Mouse (Mus musculus) heart, embryonic 10.5 days (tissue): Measurements from ENCODE around the gene Gm8356. TPM values are rescaled to one million over a fixed set of nuclear protein-coding genes. Genes with fewer than 3 reads are reported as not detected.
"Not testable (repeated sequence)": the region's sequence is repeated elsewhere in the genome, so short reads cannot be mapped to it uniquely, and the experiment has no call there.

ENCODE experiments used
- DNase-seq: peaks from one replicate; pipeline ENCODE4 v3.0.0-alpha.2; 2017; ENCODE audit warnings: low spot score
- H3K27ac ChIP-seq: fragments of 300-500 bp; sonication (generic); 2 replicates; pipeline ENCODE4 v1.5.1; 2016; ENCODE audit warnings: mild to moderate bottlenecking
- H3K27me3 ChIP-seq: fragments of 300-500 bp; sonication (generic); 2 replicates; pipeline ENCODE4 v1.6.1; 2016; ENCODE audit warnings: mild to moderate bottlenecking; ENCODE audit not compliant: poor library complexity, insufficient read depth, severe bottlenecking
- H3K36me3 ChIP-seq: fragments of 300-500 bp; sonication (generic); 2 replicates; pipeline ENCODE4 v1.6.1; 2016; ENCODE audit warnings: mild to moderate bottlenecking, moderate library complexity
- H3K4me1 ChIP-seq: fragments of 300-500 bp; sonication (generic); 2 replicates; pipeline ENCODE4 v1.6.1; 2016; ENCODE audit warnings: mild to moderate bottlenecking
- H3K4me3 ChIP-seq: fragments of 300-500 bp; sonication (generic); 2 replicates; pipeline ENCODE4 v1.5.1; 2016; ENCODE audit warnings: mild to moderate bottlenecking, moderate library complexity
- H3K9me3 ChIP-seq: fragments of 300-500 bp; sonication (generic); 2 replicates; pipeline ENCODE4 v1.6.1; 2016; ENCODE audit warnings: mild to moderate bottlenecking, moderate library complexity
- WGBS: fragments of 180-500 bp; shearing (Covaris S2); methylation state at CpG from one replicate; pipeline ENCODE4 v1.1.7; 2016; 5-methylcytosine and 5-hydroxymethylcytosine counted together
- polyA plus RNA-seq: library from polyadenylated mRNA; unstranded; fragments of >200 nt; fragmentation: Nextera tagmentation; extraction: Ambion mirVana; gene quantifications from 2 replicates; pipeline ENCODE4 v1.2.1, GENCODE M21; 2016

Gm8356 gene
- polyA plus RNA-seq: not detected in 2 replicates

GRCm38 (mm10) chr14:6537190-6537589 lies at the start of gene Gm8356:
Gene Gm8356 (minus strand): TSS chr14:6537290.
- not testable (repeated sequence) for H3K4me1 ChIP-seq, DNase-seq, H3K4me3 ChIP-seq, H3K36me3 ChIP-seq, H3K27me3 ChIP-seq, H3K9me3 ChIP-seq, H3K27ac ChIP-seq
- WGBS: 100% methylated on average over 1 of the region's 2 CpGs

- H3K4me1 ChIP-seq, H3K9me3 ChIP-seq, H3K36me3 ChIP-seq, H3K27ac ChIP-seq, DNase-seq, H3K27me3 ChIP-seq, H3K4me3 ChIP-seq: not testable (repeated sequence)
- WGBS: 32% methylated on average over 1 of the region's 1 CpGs
Observed at GRCm38 (mm10) chr14:6486331-6486730, 50.8 kb downstream of the Gm8356 start.

- not testable (repeated sequence) for H3K27ac ChIP-seq, H3K36me3 ChIP-seq, H3K4me1 ChIP-seq, H3K9me3 ChIP-seq, DNase-seq, H3K27me3 ChIP-seq, H3K4me3 ChIP-seq
- 55% methylated on average over 1 of the region's 1 CpGs for WGBS
Observed at GRCm38 (mm10) chr14:6485541-6485940, 51.5 kb downstream of the Gm8356 start.

GRCm38 (mm10) chr14:6482126-6482525 lies 55.0 kb downstream of the Gm8356 start:
- H3K9me3 ChIP-seq, H3K27me3 ChIP-seq, H3K4me3 ChIP-seq, H3K4me1 ChIP-seq, H3K27ac ChIP-seq, H3K36me3 ChIP-seq, DNase-seq: not testable (repeated sequence)
- 75% methylated on average over 8 of the region's 8 CpGs for WGBS

Other genes starting within 250 kb of the Gm8356 start
- 0.17 TPM in 1 of 2 replicates, not detected in the other for gene Gm21103, start 232.4 kb downstream of the Gm8356 start, polyA plus RNA-seq
- gene Gm3618, start 193.6 kb downstream of the Gm8356 start, polyA plus RNA-seq: not detected in 2 replicates
- gene Gm16440, start 147.0 kb downstream of the Gm8356 start, polyA plus RNA-seq: not detected in 2 replicates
- 2.0 and 2.8 TPM in 2 replicates for gene Gm3591, start 124.8 kb downstream of the Gm8356 start, polyA plus RNA-seq
- not detected in 2 replicates for gene Gm3594, start 92.7 kb downstream of the Gm8356 start, polyA plus RNA-seq
- gene Gm3629, start 53.3 kb upstream of the Gm8356 start, polyA plus RNA-seq: 0.17 and 0.49 TPM in 2 replicates
- gene Gm3460, start 85.1 kb upstream of the Gm8356 start, polyA plus RNA-seq: 0.36 TPM in 1 of 2 replicates, not detected in the other
- 0.31 and 0.32 TPM in 2 replicates for gene Gm10251, start 146.9 kb upstream of the Gm8356 start, polyA plus RNA-seq
- gene Gm8050, start 183.0 kb upstream of the Gm8356 start, polyA plus RNA-seq: not detected in 2 replicates
- gene Gm3636, start 205.0 kb upstream of the Gm8356 start, polyA plus RNA-seq: 9.4 and 9.6 TPM in 2 replicates
- not detected in 2 replicates for gene Gm8362, start 237.1 kb upstream of the Gm8356 start, polyA plus RNA-seq